Mouse (Mus musculus) left cerebral cortex, adult 11 months (tissue): Measurements from ENCODE around the gene Gnai3.

Experiments
- DNase-seq: peaks from one replicate; pipeline ENCODE4 v3.0.0; 2022; ENCODE audit warnings: low spot score

The Gnai3 gene

GRCm38 (mm10) chr3:108111320-108111719, 34.6 kb downstream of the Gnai3 start:
- DNase-seq: no peak

- no peak for DNase-seq
Observed at GRCm38 (mm10) chr3:108105281-108105680, 40.7 kb downstream of the Gnai3 start.

DNA sequence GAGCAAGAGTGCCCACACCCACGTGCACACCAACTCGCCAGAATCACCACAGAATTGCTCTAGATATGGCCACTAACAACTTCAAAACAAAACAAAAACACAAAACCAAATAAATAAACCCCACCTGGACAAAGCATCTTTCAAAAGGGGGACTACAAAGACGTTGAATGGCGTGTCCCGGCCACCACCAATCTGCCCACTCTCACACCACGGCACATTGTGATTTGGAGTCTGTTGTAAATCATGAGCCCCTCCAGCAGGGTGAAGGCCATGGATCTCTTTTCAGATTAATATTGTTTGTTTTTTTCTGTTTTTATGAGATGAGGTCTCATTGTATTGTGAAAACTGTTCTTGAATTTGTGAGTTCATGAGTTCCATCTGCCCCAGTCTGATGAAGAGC, 43.9 kb downstream of the Gnai3 start:
- DNase-seq: no peak

- no peak for DNase-seq
Observed at GRCm38 (mm10) chr3:108101594-108101993, 44.4 kb downstream of the Gnai3 start.

GRCm38 (mm10) chr3:108098316-108098715, 47.6 kb downstream of the Gnai3 start:
- DNase-seq: no peak

GRCm38 (mm10) chr3:108097656-108098055, 48.3 kb downstream of the Gnai3 start:
- DNase-seq: no peak

DNA sequence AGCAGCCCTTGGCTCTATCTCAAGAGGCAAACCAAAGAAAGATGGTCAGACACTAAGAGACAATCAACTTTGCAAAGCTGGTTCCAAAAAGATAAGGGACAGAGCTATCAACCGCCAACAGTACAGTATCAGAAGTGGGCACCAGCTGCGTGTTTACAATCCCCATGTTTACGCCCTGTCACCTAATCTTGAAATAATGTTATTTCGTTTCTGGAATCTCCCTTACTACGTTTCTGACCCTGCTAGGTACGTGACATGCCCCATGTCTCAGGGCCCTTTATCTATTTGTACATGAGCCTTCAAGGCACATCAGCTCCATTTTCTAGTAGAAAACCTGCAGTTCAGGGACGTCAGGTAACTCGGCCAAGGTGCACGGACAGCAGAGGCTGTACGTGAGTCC, 49.2 kb downstream of the Gnai3 start:
- DNase-seq: no peak

DNA sequence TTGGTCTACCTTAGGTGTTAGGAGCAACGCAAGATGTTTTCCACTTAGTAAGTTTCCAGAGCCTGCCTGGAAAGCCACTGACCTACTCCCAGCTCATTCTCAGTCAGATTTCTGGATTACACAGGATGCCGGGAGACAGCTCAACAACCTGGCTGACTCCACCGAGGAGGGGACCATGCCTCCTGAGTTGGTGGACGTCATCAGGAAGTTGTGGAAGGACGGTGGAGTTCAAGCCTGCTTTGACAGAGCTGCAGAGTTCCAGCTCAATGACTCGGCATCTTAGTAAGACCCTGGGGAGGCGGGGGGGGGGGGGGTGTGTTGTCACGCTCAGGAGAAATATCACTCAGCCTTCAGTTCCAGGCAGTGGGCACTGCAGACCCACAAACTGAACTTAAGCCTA, 49.7 kb downstream of the Gnai3 start:
- no peak for DNase-seq

DNA sequence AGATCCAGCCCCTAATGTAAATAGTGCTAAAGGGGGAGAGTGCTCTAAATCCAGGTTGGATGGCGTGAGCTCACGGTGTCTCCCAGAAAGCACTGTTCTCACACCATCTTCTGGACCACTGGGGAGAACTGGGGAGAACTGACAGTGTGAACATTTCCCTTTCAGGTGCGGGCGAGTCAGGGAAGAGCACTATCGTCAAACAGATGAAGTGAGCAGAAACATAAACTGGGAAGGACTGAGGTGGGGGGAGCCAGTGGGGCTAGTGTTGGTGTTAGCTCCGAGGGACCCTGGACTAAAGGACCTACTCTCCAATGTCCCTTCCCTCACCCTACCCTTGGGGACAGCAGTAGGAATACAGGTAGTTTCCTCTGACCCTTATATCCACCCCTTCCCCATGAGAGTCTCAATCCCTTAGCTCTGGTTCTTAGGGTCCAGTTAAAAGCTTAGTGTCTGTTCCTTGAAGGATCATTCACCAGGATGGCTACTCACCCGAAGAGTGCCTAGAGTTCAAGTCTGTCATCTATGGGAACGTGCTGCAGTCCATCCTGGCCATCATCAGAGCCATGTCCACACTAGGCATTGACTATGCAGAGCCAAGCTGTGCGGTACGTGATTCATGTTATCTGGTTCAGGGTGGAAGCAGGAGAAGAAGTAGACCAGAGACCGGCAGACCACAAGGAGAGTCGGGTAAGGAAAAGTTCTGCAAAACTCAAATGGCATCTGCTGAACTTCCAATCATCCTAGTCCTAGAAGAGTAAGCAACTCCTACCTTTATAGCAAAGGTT, 50.8 kb downstream of the Gnai3 start:
- no peak for DNase-seq

DNA sequence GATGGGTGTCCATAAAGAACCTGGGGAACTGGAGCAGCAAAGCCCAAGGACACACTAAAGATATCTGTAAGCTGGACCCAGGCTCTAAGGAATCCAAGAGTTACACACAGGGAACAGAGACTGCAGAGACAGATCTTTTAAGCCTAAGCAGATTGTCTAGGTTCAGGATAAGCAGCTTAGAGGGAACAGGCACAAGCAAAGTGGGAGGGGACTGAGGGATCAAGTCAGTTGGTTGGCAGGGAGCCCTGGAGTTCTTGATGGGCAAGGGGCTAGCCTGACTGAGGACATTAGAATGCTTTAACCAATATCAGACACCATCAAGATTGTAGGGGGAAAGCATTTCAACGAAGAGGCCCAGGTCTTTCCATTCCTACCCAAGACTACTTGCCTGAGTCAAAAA, 51.8 kb downstream of the Gnai3 start:
- DNase-seq: no peak

GRCm38 (mm10) chr3:108093306-108093705, 52.6 kb downstream of the Gnai3 start:
- DNase-seq: no peak

DNA sequence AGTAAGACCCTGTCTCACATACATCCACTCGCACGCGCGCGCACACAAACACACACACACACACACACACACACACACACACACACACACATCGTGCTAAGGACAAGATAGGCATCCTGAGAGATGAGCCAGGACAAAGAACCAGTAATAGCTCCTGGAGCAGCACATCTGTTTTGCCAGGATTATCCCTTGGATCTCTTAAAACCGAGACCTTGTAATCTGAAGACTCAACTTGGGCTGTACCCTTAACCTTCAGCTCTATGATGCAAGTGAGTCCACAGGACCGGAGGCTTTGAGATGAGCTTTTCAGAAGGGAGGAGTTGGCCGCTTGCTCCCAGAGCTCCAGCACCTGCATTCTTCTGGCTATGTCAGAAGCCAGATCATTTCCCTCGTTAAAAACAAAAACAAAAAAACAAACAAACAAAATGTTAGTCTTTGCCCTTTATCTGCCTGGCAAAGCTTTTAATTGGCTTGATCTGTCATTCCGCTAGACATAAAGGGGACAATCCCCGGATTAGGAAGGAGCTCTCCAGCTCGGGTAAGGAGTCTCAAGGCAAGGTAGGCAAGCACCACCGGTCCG, 53.3 kb downstream of the Gnai3 start, which contains the start of gene Gnat2:
TSS of gene Gnat2 (plus strand) at position 254 of the 580 bp plus-strand sequence.
- no peak for DNase-seq

GRCm38 (mm10) chr3:108092030-108092429, 53.9 kb downstream of the Gnai3 start:
- no peak for DNase-seq

GRCm38 (mm10) chr3:108090561-108090960, 55.4 kb downstream of the Gnai3 start:
- DNase-seq: no peak

DNA sequence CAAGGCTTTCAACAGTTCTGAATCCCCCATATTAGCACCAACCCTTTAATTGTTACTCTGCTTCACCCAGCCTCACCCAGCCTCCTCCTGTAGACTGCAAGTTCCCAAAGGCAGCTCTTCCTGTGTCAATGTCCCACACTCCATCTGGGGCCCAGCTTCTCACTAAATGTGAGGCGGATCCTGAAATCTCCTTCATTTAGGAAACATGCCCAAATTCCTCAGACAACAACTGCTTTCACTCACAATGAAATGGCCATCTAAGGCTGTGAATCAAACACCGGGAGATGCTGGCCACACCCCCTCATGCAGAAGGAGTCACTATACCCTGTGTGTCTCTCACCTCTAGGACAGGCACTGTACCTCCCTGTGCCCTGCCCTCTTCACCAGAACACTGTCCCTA, 56.0 kb downstream of the Gnai3 start:
- DNase-seq: no peak

DNA sequence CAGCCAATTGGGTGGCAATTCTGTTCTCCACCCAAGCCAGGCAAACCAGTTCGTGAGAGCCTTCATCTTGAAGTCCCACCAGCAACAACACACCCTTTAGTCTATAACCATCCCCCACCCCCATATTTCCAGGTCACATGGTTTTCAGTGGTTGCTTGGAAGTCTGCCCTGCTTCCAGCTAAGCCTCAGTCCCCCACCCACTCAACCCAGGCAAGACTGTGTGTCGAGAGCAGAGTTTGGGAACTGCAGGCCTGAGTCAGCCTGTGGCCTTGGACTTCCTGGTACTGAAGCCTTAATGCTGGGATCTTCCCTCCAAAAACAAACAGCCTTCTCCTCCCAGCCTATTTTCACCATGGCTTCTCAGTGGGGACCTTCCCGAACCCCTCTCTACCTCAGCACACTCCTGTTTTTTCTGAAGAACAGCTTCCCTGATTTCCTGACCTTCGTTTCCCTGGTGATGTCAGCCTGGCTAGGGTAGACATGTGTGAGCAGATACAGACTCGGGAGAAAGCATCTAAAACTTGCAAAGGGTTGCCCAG, 57.0 kb downstream of the Gnai3 start:
- no peak for DNase-seq

DNA sequence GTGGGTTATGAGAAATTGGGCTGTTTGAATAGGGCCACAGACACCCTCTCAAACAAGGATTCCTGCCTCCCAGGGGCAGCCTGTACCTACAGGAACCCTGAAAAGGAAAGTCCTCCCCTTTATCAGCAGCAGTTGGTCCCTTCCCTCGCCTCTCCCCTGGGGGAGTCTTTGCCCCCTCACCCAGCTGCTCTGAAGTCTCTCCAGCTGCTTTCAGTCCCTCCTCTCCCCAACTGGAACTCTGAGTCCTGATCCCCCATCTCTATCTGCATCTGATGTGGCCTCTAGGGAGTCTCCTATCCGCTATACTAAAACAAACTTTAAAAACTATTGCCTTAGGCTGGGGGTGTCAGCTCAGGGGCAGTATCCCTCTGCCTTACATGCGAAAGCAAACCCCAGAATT, 58.6 kb downstream of the Gnai3 start:
- DNase-seq: no peak

DNA sequence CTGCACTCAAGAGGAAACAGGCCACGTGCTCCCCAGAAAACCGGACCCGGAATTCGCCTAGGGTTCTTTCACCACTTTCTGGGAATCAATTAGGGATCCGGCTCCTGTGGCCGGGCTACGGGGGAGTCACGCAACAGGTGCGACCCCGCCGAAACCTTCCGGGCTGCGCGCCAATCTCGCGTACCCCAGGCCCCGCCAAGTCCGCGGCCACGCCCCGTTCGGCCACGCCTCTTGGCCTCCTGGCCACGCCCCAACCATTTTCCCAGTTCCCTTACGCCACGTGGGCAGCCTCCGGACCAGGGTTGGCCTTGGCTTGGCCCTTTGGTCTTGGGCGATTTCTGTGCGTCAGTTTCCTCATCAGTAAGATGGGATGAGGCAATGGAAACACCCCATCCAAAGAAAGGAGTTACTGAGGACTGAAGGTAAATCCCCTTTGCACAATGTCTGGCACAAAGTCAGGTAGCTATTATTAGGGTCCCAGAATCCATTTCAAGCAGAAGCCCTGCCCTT, 59.4 kb downstream of the Gnai3 start, which contains the start of gene Ampd2:
TSS of gene Ampd2 (minus strand) at position 182 of the 510 bp plus-strand sequence.
- no peak for DNase-seq

GRCm38 (mm10) chr3:108085721-108086469, 60.1 kb downstream of the Gnai3 start:
- DNase-seq: peak; percentile 42

DNA sequence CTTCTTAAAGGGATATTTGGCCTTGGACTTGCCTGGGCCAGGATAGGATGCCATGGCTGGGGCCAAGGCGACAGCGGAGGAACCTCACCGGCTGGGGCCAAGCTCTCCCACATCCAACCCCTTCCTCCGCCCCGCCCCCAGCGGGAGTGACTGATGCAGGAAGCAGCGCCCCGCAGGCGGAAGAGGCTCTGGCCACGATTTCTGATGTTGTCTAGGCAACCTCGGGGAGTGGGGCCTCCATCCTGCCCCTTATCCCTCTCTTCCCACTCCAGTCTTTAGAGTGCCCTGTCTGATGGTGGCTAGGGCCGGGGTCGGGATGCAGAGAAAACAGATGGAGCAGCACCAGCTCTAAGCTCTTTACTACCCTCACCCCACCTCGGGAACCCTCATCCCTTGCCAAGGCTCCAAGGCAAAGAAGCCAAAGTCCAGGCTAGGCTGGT, 60.6 kb downstream of the Gnai3 start:
- peak; percentile 86 for DNase-seq

DNA sequence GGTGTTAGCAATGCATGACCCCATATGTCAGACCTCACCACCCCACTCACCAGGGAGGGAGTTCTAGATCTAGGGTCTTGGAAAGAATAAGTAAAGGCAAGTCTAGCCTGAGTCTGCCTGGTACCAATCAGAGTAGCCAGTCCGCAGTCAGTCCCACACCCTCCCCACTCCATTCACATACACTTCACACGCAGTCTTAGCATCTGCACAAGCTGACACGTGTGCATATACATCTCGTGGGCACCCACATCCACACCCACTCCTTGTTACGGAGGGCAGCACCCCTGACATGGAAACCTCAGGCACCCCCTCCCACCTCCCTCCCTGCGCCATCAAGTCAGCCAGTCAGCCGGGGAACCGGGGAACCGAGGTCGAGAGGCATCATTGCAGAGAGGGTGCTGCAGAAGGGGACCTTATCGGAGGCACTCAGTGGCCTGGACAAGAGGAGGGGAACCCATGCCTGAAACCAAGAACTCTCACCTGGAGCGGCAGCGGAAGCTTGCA, 61.1 kb downstream of the Gnai3 start:
- no peak for DNase-seq

DNA sequence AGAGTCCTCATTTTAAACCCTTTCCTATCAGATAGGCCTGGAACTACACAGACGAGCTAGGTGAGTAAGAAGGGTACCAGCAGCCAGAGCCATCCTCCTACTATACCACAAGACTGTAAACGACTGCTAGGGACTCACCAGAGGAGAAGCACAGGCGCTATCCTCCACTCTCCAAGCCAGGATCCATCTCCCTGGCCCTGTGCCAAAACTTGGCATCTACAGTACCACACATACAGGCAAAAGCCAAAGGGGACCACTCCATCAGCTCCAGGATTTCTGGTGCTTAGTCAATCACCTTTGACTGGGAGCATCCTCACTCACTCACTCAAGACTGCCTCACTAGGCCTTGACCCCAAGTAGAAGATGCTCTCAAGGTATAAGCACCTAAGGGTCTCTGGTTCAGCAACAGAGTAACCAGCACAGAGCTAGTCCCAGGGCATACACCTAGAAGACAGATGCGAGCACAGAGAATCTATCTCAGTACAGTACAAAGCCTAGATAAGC, 62.0 kb downstream of the Gnai3 start:
- DNase-seq: no peak
